Mouse (Mus musculus): ENCODE data around the gene St8sia2.

- no peak for TF ChIP-seq POLR2A (IDR thresholded peaks at IDR 0.05; ENCODE audit: low read depth, low read length)
- no peak for TF ChIP-seq CTCF (conservative IDR thresholded peaks at IDR 0.05; ENCODE audit: insufficient read depth, insufficient read length, low read depth, low read length)
Observed at GRCm38 (mm10) chr7:74047591-74047990, 34.1 kb upstream of the St8sia2 start.

Measured in kidney, adult 2 months (tissue).